ENCODE assay signal across 9 mouse cellular contexts in genomic region chr5:21732930-21733329, GRCm38 (mm10). TPM values are rescaled to one million over a fixed set of nuclear protein-coding genes. Genes with fewer than 3 reads are reported as not detected.
DNase-seq lines count a peak whose midpoint lies in the region; ATAC-seq lines count a peak whose summit lies in the region.
"Had no signal": no experiment of that assay in that cellular context is flagged by ENCODE, and none has a peak within 500 bp of the region (broad histone marks: within the 10 kb centered on the region; RNA-seq: fewer than 3 reads in every experiment).

No protein-coding gene starts in this region.

- peaks cover 9% of the 10 kb centered on the region for H3K4me1 ChIP-seq in forebrain, embryonic 11.5 days (replicated peaks; ENCODE audit: control insufficient read depth, insufficient read depth, low read length)

- peak; percentile 93 for DNase-seq in 3T3-L1 (ENCODE audit: low read depth, low spot score)
- DNase-seq in adrenal gland, postnatal 14 days = peak; percentile 87
- DNase-seq in forebrain, embryonic 11.5 days (ENCODE audit: low spot score) = peak; percentile 87
- peak; percentile 45 to 52 for DNase-seq in heart, postnatal 36 days
- DNase-seq in layer of hippocampus, adult 18-20 months (ENCODE audit: low spot score in 2 of 2) = peak; percentile 82 to 94
- DNase-seq in lung, postnatal 36 days = peak; percentile 58
- DNase-seq in right cerebral cortex, postnatal 14 days = peak; percentile 73
- no peak for DNase-seq in thymus, adult 18-20 months

- H3K9ac ChIP-seq in forebrain, embryonic 11.5 days (ENCODE audit: low read length) = peak overlapping the region; percentile 29

- H3K4me3 ChIP-seq in forebrain, embryonic 11.5 days (ENCODE audit: low read depth, low read length) = no peak overlapping the region
- H3K4me3 ChIP-seq: megakaryocyte, embryonic 14.5 days had no signal

- WGBS in forebrain, embryonic 11.5 days = 12% methylated on average over 8 of the region's 8 CpGs

- H3K4me2 ChIP-seq in forebrain, embryonic 11.5 days (ENCODE audit: low read depth, low read length, severe bottlenecking) = peak overlapping the region; percentile 33; the same call in 1 of the 2 replicates

- no peaks in the 10 kb centered on the region for H3K27me3 ChIP-seq in forebrain, embryonic 11.5 days (ENCODE audit: control insufficient read depth, insufficient read depth, low read length)
- H3K27me3 ChIP-seq: megakaryocyte, embryonic 14.5 days had no signal

- ATAC-seq in forebrain, embryonic 11.5 days (replicated peaks; ENCODE audit: low FRiP score) = peak; percentile 92

- peak overlapping the region; percentile 98 for H3K27ac ChIP-seq in forebrain, embryonic 11.5 days (ENCODE audit: low read depth, low read length)

- no peaks in the 10 kb centered on the region for H3K9me3 ChIP-seq in forebrain, embryonic 11.5 days (ENCODE audit: control insufficient read depth, low read length)
- H3K9me3 ChIP-seq: megakaryocyte, embryonic 14.5 days had no signal

- intact Hi-C loops in heart, postnatal 36 days (cut with DNase I) = loop anchor here (10.0 kb wide), 1 partner anchor 468 kb away; no protein-coding TSS in a partner anchor

- no peaks in the 10 kb centered on the region for H3K36me3 ChIP-seq in forebrain, embryonic 11.5 days (ENCODE audit: control insufficient read depth, insufficient read depth, low read length)

RNA-seq across cellular contexts. Expression of gene Pmpcb, which starts 4.0 kb away (rescaled TPM):
- 249 and 263 TPM in 2 replicates for total RNA-seq in adrenal gland, postnatal 14 days (2021)
- polyA plus RNA-seq in forebrain, embryonic 11.5 days (2014; fragmentation: Nextera tagmentation; extraction: Ambion mirVana) = 98.6 and 99.3 TPM in 2 replicates
- 100 to 1,000 TPM; 243 to 264 TPM for total RNA-seq in heart, postnatal 36 days (2021)
- total RNA-seq in layer of hippocampus, adult 18-20 months (2021) = 10 to 100 TPM; 76.1 to 87.9 TPM

RNA-seq across cellular contexts. Expression of gene Napepld, which starts 31.7 kb away (rescaled TPM):
- 16.9 and 17.4 TPM in 2 replicates for total RNA-seq in adrenal gland, postnatal 14 days (2021)
- polyA plus RNA-seq in forebrain, embryonic 11.5 days (2014; fragmentation: Nextera tagmentation; extraction: Ambion mirVana) = 17.9 and 20.3 TPM in 2 replicates
- total RNA-seq in heart, postnatal 36 days (2021) = 1 to 10 TPM; 4.3 to 5.4 TPM
- total RNA-seq in layer of hippocampus, adult 18-20 months (2021) = 10 to 100 TPM; 31.6 to 31.8 TPM

RNA-seq across cellular contexts. Expression of gene Dnajc2, which starts 52.1 kb away (rescaled TPM):
- 30.1 and 36.1 TPM in 2 replicates for total RNA-seq in adrenal gland, postnatal 14 days (2021)
- polyA plus RNA-seq in forebrain, embryonic 11.5 days (2014; fragmentation: Nextera tagmentation; extraction: Ambion mirVana) = 102 TPM in 2 replicates
- total RNA-seq in heart, postnatal 36 days (2021) = 10 to 100 TPM; 21.2 to 22.8 TPM
- total RNA-seq in layer of hippocampus, adult 18-20 months (2021) = 10 to 100 TPM; 29.8 to 31.1 TPM

RNA-seq across cellular contexts. Expression of gene Psmc2, which starts 52.2 kb away (rescaled TPM):
- total RNA-seq in adrenal gland, postnatal 14 days (2021) = 126 and 129 TPM in 2 replicates
- polyA plus RNA-seq in forebrain, embryonic 11.5 days (2014; fragmentation: Nextera tagmentation; extraction: Ambion mirVana) = 236 and 240 TPM in 2 replicates
- total RNA-seq in heart, postnatal 36 days (2021) = 100 to 1,000 TPM in 1 of 2 experiments, 10 to 100 TPM in 1; 98.9 to 103 TPM
- 100 to 1,000 TPM; 113 to 117 TPM for total RNA-seq in layer of hippocampus, adult 18-20 months (2021)

Comparison
In these comparisons a context has a peak if more than half of its experiments do, and no peak if none do; other contexts are left out.
1. DNase-seq: peak in 3T3-L1 (single experiment), adrenal gland, postnatal 14 days (single experiment), forebrain, embryonic 11.5 days (single experiment), heart, postnatal 36 days (2 of 2), layer of hippocampus, adult 18-20 months (2 of 2), lung, postnatal 36 days (single experiment) and right cerebral cortex, postnatal 14 days (single experiment); none in thymus, adult 18-20 months (0 of 2).